Mouse (Mus musculus) embryonic fibroblast, embryonic 13.5 days (primary cell): ENCODE measurements around the gene Abi2.
"Not testable (repeated sequence)": the region's sequence is repeated elsewhere in the genome, so short reads cannot be mapped to it uniquely, and the experiment has no call there.

Source experiments
- CTCF ChIP-seq: IDR thresholded peaks from 2 replicates; pipeline ENCODE4 v1.5.1; 2011; ENCODE audit warnings: mild to moderate bottlenecking, control low read depth, low read length, moderate library complexity, borderline replicate concordance; ENCODE audit not compliant: insufficient read depth
- POLR2A ChIP-seq: IDR thresholded peaks from 2 replicates; pipeline ENCODE4 v1.6.1; 2011; ENCODE audit warnings: low read depth, mild to moderate bottlenecking, control low read depth, low read length, moderate library complexity

GRCm38 (mm10) chr1:60441438-60441837 lies 32.0 kb downstream of the Abi2 start:
- TF ChIP-seq CTCF, POLR2A: not testable (repeated sequence)
